Mouse (Mus musculus) right cerebral cortex, postnatal 36 days (tissue): Measurements from ENCODE around the gene Asb5.
"Not testable (repeated sequence)": the region's sequence is repeated elsewhere in the genome, so short reads cannot be mapped to it uniquely, and the experiment has no call there.

Source experiments
- DNase-seq, 2 experiments: peaks; one replicate each; pipeline ENCODE4 v3.0.0; 2022; ENCODE audit warnings: low spot score in 2 of 2, mixed read lengths in 1 of 2

The Asb5 gene

GRCm38 (mm10) chr8:54537285-54537684, 7.9 kb downstream of the Asb5 start:
- DNase-seq = no peak

GRCm38 (mm10) chr8:54541331-54541730, 12.0 kb downstream of the Asb5 start:
- DNase-seq = no peak

GRCm38 (mm10) chr8:54548383-54548782, 19.0 kb downstream of the Asb5 start:
- DNase-seq = no peak

GRCm38 (mm10) chr8:54550026-54550574, 20.7 kb downstream of the Asb5 start:
- DNase-seq = no peak

GRCm38 (mm10) chr8:54554921-54555320, 25.5 kb downstream of the Asb5 start:
- DNase-seq = no peak

GRCm38 (mm10) chr8:54562137-54562536, 32.8 kb downstream of the Asb5 start:
- no peak for DNase-seq

DNA sequence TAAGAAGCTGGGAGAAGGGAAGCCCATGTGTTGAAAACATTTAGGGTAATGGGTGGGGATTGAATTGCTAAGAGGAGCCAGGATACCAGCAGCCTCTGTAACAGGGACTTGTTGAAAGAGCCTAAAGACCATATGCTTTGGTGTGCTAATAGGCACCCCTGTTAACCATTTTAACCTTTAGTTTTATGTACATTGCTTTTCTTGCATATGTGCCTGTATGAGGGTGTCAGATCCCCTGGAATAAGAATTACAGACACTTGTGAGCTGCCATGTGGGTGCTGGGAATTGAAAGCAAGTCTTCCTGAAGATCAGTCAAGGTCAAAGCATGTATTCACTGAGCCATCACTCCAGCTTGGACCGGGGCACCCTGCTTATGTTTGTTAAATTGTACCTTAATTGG, 35.8 kb downstream of the Asb5 start:
- no peak for DNase-seq

GRCm38 (mm10) chr8:54565603-54566260, 36.4 kb downstream of the Asb5 start:
- DNase-seq = no peak

DNA sequence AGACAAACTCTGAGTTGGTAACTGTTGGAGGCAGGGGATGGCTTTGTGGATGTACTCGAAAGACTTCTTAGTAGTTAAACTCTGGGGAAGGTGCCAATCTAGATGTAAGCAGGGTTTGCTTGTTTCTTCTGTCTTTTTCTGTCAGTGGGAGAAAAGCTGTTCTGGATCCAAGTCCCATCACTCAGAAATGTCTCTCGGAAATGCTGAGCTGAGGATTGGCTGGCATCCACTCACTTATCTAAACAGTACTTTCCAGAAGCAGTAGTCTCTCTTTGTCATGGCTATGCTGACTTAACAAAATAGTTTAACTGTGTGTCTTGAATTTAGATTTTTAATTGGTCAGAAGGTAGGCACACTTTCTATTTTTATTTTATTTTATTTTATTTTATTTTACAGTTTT, 37.8 kb downstream of the Asb5 start:
- no peak for DNase-seq

- DNase-seq = no peak
These were observed 41.5 kb downstream of the Asb5 start for GRCm38 (mm10) chr8:54570618-54571609.

DNA sequence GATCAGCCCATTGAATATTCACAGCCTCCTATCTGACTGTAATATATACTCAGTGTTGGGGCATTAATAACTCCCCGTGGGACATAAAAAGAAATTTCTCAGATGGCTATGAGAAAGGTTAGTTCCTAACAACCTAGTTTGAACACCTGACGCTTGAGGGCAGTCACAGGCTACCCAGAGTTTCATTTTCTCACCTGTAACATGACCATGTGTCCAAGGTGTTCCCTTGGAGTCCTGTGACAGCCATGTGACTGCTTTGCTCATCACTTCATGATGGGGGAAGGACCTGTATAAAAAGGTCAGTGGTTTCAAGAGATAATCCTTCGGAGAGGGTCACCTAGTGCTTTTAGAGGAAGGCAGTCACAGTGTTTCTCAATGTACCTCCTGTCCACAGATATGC, 52.1 kb downstream of the Asb5 start:
- DNase-seq = no peak

DNA sequence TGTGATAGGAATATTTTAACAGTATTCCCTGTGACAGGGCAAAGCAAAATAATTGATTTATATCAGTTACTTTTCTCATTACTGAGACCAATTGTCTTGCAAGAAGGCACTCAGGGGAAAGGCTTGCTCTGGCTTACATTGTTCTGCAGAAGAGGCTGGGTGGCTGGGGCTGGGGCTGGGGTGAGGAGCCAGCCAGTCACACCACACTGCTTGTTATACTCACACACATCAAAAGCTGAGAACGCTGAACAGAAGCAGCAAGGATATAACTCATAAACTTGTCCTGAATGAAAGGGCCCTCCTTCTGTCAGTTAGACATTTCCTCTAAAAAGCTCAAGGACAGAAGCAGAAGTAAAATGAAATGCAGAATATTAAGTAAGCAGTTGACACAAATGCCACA, 53.5 kb downstream of the Asb5 start:
- no peak for DNase-seq

GRCm38 (mm10) chr8:54594634-54595033, 65.3 kb downstream of the Asb5 start:
- DNase-seq = no peak

DNA sequence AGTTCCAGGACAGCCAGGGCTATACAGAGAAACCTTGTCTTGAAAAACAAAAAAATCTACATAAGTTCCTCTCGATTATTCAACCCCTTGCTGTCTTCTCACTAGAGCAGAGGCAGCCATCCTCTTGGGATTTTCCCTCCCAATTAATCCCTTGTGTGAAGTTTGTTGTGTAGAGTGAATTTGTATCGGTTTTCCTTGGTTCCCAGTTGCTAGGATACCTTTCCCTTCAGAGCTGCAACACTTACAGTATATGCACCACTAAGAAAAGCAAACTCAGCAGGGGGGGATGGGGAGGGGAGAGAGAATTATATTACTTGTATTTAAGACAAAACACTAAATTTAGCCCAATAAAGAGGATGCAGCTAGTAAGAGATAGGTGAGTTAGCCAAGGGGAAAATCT, 66.7 kb downstream of the Asb5 start:
- DNase-seq = no peak

DNA sequence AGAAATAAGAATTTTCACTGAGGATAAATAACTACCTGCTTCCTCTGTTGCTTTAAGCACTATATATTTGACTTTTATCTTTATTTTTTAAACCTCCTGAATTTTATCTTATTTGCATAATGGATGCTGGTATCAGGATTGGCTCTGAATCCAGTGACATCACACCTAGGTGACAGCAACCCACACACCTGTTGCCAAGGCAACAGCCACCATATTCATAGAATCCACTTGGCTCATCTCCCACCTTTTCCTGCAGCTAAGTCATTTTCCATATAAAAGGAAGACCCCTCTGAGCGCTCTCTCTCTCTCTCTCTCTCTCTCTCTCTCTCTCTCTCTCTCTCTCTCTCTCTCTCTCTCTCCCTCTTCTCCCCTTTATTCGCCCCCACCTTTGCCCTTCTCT, 67.6 kb downstream of the Asb5 start:
- no peak for DNase-seq

DNA sequence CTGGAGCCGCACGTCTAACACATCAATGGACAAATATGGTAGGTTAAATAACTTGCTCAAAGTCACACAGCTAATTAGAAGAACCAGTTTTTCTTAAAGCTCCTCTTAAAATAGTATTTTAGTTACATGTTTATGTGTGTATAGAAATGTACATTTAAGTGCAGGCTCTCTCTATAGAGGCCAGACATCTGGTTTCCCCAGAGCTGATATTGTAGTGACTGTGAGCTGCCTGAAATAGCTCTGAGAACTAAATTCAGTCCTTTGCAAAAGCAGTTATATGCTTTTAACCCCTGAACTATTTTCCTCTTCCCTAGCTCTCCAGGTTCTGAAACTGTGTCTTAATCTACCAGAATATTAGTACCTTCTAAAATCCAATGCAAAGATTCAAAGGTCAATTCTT, 68.0 kb downstream of the Asb5 start:
- DNase-seq = no peak

DNA sequence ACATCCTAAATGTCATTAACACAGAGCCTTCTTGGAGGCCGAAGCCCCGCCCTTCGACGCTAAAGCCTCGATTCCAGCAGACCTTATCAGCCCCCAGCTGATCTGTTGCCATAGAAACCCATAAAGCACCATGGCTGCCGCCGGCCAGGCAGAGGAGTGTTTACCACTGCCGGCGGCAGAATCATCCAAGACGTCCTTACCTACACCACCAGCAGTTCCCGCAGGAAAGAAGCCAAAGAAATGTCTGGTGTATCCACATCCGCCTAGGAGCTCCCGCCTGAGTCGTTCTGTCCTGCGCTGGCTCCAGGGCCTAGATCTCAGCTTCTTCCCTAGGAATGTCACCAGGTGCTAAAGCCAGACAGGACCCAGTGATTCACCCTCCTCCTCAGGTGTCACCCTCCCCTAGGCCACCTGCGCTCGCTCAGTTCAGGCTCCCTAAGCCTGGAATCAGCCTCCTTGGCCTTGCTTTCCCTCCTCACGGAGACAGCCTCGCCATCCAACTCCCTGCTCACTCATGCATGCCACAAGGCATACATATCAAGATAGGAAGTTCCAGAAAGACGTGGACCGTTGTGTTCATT, 71.4 kb downstream of the Asb5 start, which contains the start of gene Spata4:
TSS of gene Spata4 (plus strand) at position 111 of the 581 bp plus-strand sequence.
- peak in 1 of 2 experiments; percentile 47 for DNase-seq

GRCm38 (mm10) chr8:54603440-54603839, 74.1 kb downstream of the Asb5 start:
- DNase-seq = no peak

DNA sequence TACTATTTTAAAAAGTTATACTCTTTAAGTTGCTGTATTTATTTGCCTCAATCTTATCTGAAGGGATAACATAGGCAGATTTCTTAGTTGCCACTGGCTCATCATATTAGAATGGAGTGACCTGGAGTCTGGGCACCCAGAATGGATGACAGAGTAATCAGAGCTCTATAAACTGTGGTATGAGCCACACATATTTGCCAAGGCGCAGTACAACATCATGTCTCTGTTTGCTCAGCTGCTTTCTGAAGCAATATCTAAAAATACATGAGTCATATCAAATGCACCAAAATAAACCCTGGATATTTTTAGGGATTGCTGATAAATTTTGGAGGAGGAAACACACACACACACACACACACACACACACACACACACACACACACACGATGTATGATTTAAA, 80.0 kb downstream of the Asb5 start:
- no peak for DNase-seq

GRCm38 (mm10) chr8:54610238-54610637, 80.9 kb downstream of the Asb5 start:
- DNase-seq = no peak

DNA sequence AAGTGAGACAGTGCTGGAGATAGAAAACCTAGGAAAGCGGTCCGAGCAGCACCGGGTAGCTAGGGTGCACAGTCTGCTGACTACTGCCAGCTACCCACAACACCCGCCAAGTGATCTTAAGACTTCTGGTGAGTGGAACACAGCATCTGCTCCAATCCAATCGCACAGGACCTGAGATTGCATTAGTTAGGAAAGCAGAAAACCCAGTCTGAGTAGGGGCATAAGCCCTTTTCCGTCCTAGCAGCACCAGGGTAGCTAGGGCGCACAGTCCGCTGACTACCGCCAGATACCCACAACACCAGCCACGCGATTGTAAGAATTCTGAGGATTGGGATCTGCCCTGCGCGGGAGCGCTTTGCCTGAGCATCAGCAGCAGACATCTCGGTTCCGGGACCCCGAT, 87.3 kb downstream of the Asb5 start:
- DNase-seq = not testable (repeated sequence)
